In genomic region chr7:96417251-96418004, GRCm38 (mm10) we compare ENCODE assay signal across 9 mouse cellular contexts.
DNase-seq lines count a peak whose midpoint lies in the region; ATAC-seq and TF ChIP-seq lines count a peak whose summit lies in the region.
"Had no signal": no experiment of that assay in that cellular context is flagged by ENCODE, and none has a peak within 500 bp of the region (broad histone marks: within the 10 kb centered on the region; RNA-seq: fewer than 3 reads in every experiment).

No protein-coding gene starts in this region.

- DNase-seq in intestine, embryonic 14.5 days (ENCODE audit: low spot score): peak; percentile 57
- DNase-seq in cerebellum, adult 9-10 months: peak; percentile 75
- DNase-seq in gastrocnemius, postnatal 10 days: peak; percentile 83
- peak; percentile 92 for DNase-seq in kidney, postnatal 10 days
- peak; percentile 52 for DNase-seq in limb, embryonic 14.5 days (ENCODE audit: low spot score)
- peak; percentile 60 to 67 for DNase-seq in right cerebral cortex, postnatal 36 days (ENCODE audit: low spot score in 2 of 2)
- DNase-seq in thymus, adult 18-20 months: no peak

- 64% methylated on average over 13 of the region's 13 CpGs for WGBS in intestine, embryonic 14.5 days
- WGBS in intestine, postnatal 0 days: 63% methylated on average over 13 of the region's 13 CpGs
- WGBS in limb, embryonic 14.5 days: 30% methylated on average over 13 of the region's 13 CpGs

- ATAC-seq in intestine, embryonic 14.5 days (replicated peaks; ENCODE audit: low FRiP score, low TSS enrichment, low read depth): no peak
- ATAC-seq in intestine, postnatal 0 days: no peak
- peak; percentile 54; the same call in 1 of the 2 replicates for ATAC-seq in limb, embryonic 14.5 days (ENCODE audit: low FRiP score, low read depth)

- no peak overlapping the region for H3K4me2 ChIP-seq in intestine, embryonic 14.5 days (ENCODE audit: low read length)
- H3K4me2 ChIP-seq in intestine, postnatal 0 days (replicated peaks; ENCODE audit: low read depth): no peak overlapping the region
- H3K4me2 ChIP-seq in limb, embryonic 14.5 days (replicated peaks; ENCODE audit: low read depth, low read length, severe bottlenecking): no peak overlapping the region
- H3K4me2 ChIP-seq: midbrain, embryonic 12.5 days had no signal

- TF ChIP-seq POLR2A in limb, embryonic 14.5 days (IDR thresholded peaks at IDR 0.05; ENCODE audit: borderline replicate concordance, extremely low read depth, insufficient read depth, insufficient read length): no peak

- H3K4me3 ChIP-seq in intestine, embryonic 14.5 days (ENCODE audit: low read depth, low read length): no peak overlapping the region
- no peak overlapping the region for H3K4me3 ChIP-seq in intestine, postnatal 0 days (ENCODE audit: low read depth, low read length)
- no peak overlapping the region for H3K4me3 ChIP-seq in limb, embryonic 14.5 days (replicated peaks; ENCODE audit: low read length)
- H3K4me3 ChIP-seq: midbrain, embryonic 12.5 days had no signal

- TF ChIP-seq CTCF in intestine, postnatal 0 days (IDR thresholded peaks at IDR 0.05; ENCODE audit: low read depth): no peak

- no peaks in the 10 kb centered on the region for H3K27me3 ChIP-seq in intestine, embryonic 14.5 days (replicated peaks; ENCODE audit: control insufficient read depth, insufficient read depth, low read length)
- no peaks in the 10 kb centered on the region for H3K27me3 ChIP-seq in intestine, postnatal 0 days (replicated peaks; ENCODE audit: control insufficient read depth, insufficient read depth, low read length)
- no peaks in the 10 kb centered on the region for H3K27me3 ChIP-seq in limb, embryonic 14.5 days (ENCODE audit: control insufficient read depth, insufficient read depth, low read length)
- H3K27me3 ChIP-seq: midbrain, embryonic 12.5 days had no signal

- no peak overlapping the region for H3K27ac ChIP-seq in intestine, embryonic 14.5 days (ENCODE audit: low read depth)
- no peak overlapping the region; the same call in 1 of the 2 replicates for H3K27ac ChIP-seq in intestine, postnatal 0 days (ENCODE audit: low read depth, low read length)
- H3K27ac ChIP-seq in limb, embryonic 14.5 days (replicated peaks; ENCODE audit: low read depth, low read length): no peak overlapping the region
- H3K27ac ChIP-seq: midbrain, embryonic 12.5 days had no signal

- H3K36me3 ChIP-seq in intestine, embryonic 14.5 days (ENCODE audit: control insufficient read depth, insufficient read depth, low read length): no peaks in the 10 kb centered on the region
- no peaks in the 10 kb centered on the region for H3K36me3 ChIP-seq in intestine, postnatal 0 days (ENCODE audit: control insufficient read depth, insufficient read depth)
- no peaks in the 10 kb centered on the region for H3K36me3 ChIP-seq in limb, embryonic 14.5 days (ENCODE audit: control insufficient read depth, insufficient read depth, low read length)
- H3K36me3 ChIP-seq: midbrain, embryonic 12.5 days had no signal

- peaks cover 15% of the 10 kb centered on the region; the same call in 1 of the 2 replicates for H3K4me1 ChIP-seq in intestine, embryonic 14.5 days (replicated peaks; ENCODE audit: control insufficient read depth, insufficient read depth, low read length)
- H3K4me1 ChIP-seq in intestine, postnatal 0 days (replicated peaks; ENCODE audit: control insufficient read depth, insufficient read depth, low read length): no peaks in the 10 kb centered on the region
- H3K4me1 ChIP-seq in limb, embryonic 14.5 days (ENCODE audit: control insufficient read depth, insufficient read depth, low read length): peaks cover 35% of the 10 kb centered on the region

- no peak overlapping the region for H3K9ac ChIP-seq in intestine, embryonic 14.5 days (ENCODE audit: low read length)
- H3K9ac ChIP-seq in intestine, postnatal 0 days (ENCODE audit: low read depth, low read length): no peak overlapping the region
- no peak overlapping the region for H3K9ac ChIP-seq in limb, embryonic 14.5 days (ENCODE audit: low read depth, low read length, severe bottlenecking)
- H3K9ac ChIP-seq: midbrain, embryonic 12.5 days had no signal

- no peaks in the 10 kb centered on the region for H3K9me3 ChIP-seq in intestine, embryonic 14.5 days (ENCODE audit: control insufficient read depth, low read length)
- no peaks in the 10 kb centered on the region for H3K9me3 ChIP-seq in intestine, postnatal 0 days (ENCODE audit: control insufficient read depth)
- no peaks in the 10 kb centered on the region for H3K9me3 ChIP-seq in limb, embryonic 14.5 days (ENCODE audit: control insufficient read depth, low read length)
- H3K9me3 ChIP-seq: midbrain, embryonic 12.5 days had no signal

Comparison
In these comparisons a context has a peak if more than half of its experiments do, and no peak if none do; other contexts are left out.
1. DNase-seq: peak in intestine, embryonic 14.5 days (single experiment), cerebellum, adult 9-10 months (single experiment), gastrocnemius, postnatal 10 days (single experiment), kidney, postnatal 10 days (single experiment), limb, embryonic 14.5 days (single experiment) and right cerebral cortex, postnatal 36 days (2 of 2); none in thymus, adult 18-20 months (0 of 2).